Mouse (Mus musculus) MEL (cell line): ENCODE results near the gene Srprb. TPM values are rescaled to one million over a fixed set of nuclear protein-coding genes. Genes with fewer than 3 reads are reported as not detected.

Experiments used
- DNase-seq: peaks from one replicate; pipeline ENCODE4 v3.0.0; 2011; ENCODE audit warnings: low read depth, low spot score
- H3K27ac ChIP-seq: 2 replicates; pipeline ENCODE4 v1.5.1; 2012; ENCODE audit warnings: low read depth, mild to moderate bottlenecking, control low read depth, low read length, moderate library complexity; ENCODE audit not compliant: control insufficient read depth
- H3K27me3 ChIP-seq, 2 experiments: fragments of 150-350 bp in 1 of 2; sonication (generic) in 1 of 2; 2 replicates each; pipeline ENCODE4 v1.6.1; 2012; ENCODE audit warnings: low read length in 2 of 2, mild to moderate bottlenecking in 2 of 2, improper control_type of control experiment in 1 of 2, moderate library complexity in 1 of 2; ENCODE audit not compliant: insufficient read depth in 2 of 2, control insufficient read depth in 1 of 2
- H3K36me3 ChIP-seq, 2 experiments: 2 replicates each; pipeline ENCODE4 v1.6.1; 2012 to 2014; ENCODE audit warnings: low read length in 2 of 2, improper control_type of control experiment in 1 of 2, inconsistent platforms in 1 of 2, mild to moderate bottlenecking in 1 of 2; ENCODE audit not compliant: insufficient read depth in 2 of 2, control insufficient read depth in 1 of 2
- H3K4me1 ChIP-seq, 2 experiments: fragments of 150-350 bp in 1 of 2; sonication (generic) in 1 of 2; 2 replicates each; pipeline ENCODE4 v1.6.1; 2012; ENCODE audit warnings: low read length in 2 of 2, improper control_type of control experiment in 1 of 2, mild to moderate bottlenecking in 1 of 2; ENCODE audit not compliant: insufficient read depth in 2 of 2, control insufficient read depth in 1 of 2
- H3K4me3 ChIP-seq, 2 experiments: fragments of 150-350 bp in 1 of 2; sonication (generic) in 1 of 2; 2 replicates each; pipeline ENCODE4 v1.5.1; 2012; ENCODE audit warnings: low read depth in 2 of 2, low read length in 2 of 2, mild to moderate bottlenecking in 2 of 2, moderate library complexity in 2 of 2, control low read depth in 1 of 2, improper control_type of control experiment in 1 of 2; ENCODE audit not compliant: control insufficient read depth in 1 of 2, insufficient read depth in 1 of 2
- H3K79me2 ChIP-seq: 2 replicates; pipeline ENCODE4 v1.6.1; 2012; ENCODE audit warnings: mild to moderate bottlenecking, low read length, moderate library complexity; ENCODE audit not compliant: control insufficient read depth, poor library complexity, insufficient read depth
- H3K9ac ChIP-seq: 2 replicates; pipeline ENCODE4 v1.6.1; 2012; ENCODE audit warnings: low read depth, mild to moderate bottlenecking, control low read depth, low read length, moderate library complexity; ENCODE audit not compliant: control insufficient read depth, poor library complexity, severe bottlenecking
- H3K9me3 ChIP-seq: fragments of 150-350 bp; sonication (generic); replicated peaks from 2 replicates; pipeline ENCODE4 v1.6.1; 2012; ENCODE audit warnings: mild to moderate bottlenecking, low read length, improper control_type of control experiment, moderate library complexity; ENCODE audit not compliant: insufficient read depth
- CHD1 ChIP-seq: IDR thresholded peaks from 2 replicates; pipeline ENCODE4 v1.6.1; 2012; ENCODE audit warnings: low read depth, mild to moderate bottlenecking, inconsistent platforms, low read length, improper control_type of control experiment
- E2F4 ChIP-seq: IDR thresholded peaks from 2 replicates; pipeline ENCODE4 v1.6.1; 2011; ENCODE audit warnings: low read depth, low read length, improper control_type of control experiment, borderline replicate concordance
- ELF1 ChIP-seq: IDR thresholded peaks from 2 replicates; pipeline ENCODE4 v1.6.1; 2014; ENCODE audit warnings: low read depth, mild to moderate bottlenecking, inconsistent platforms, low read length, improper control_type of control experiment, moderate library complexity
- ETS1 ChIP-seq: IDR thresholded peaks from 2 replicates; pipeline ENCODE4 v1.6.1; 2012; ENCODE audit warnings: low read depth, mild to moderate bottlenecking, inconsistent platforms, low read length, improper control_type of control experiment, moderate library complexity
- GATA1 ChIP-seq: IDR thresholded peaks from 2 replicates; pipeline ENCODE4 v1.6.1; 2011; ENCODE audit warnings: low read depth, low read length, improper control_type of control experiment
- MAX ChIP-seq: IDR thresholded peaks from 2 replicates; pipeline ENCODE4 v1.6.1; 2011; ENCODE audit warnings: low read length, improper control_type of control experiment
- MAZ ChIP-seq: IDR thresholded peaks from 2 replicates; pipeline ENCODE4 v1.6.1; 2012; ENCODE audit warnings: low read depth, mild to moderate bottlenecking, inconsistent platforms, low read length, improper control_type of control experiment
- MYB ChIP-seq: IDR thresholded peaks from 2 replicates; pipeline ENCODE4 v1.6.1; 2011; ENCODE audit warnings: mild to moderate bottlenecking, low read depth, low read length, improper control_type of control experiment
- NRF1 ChIP-seq: IDR thresholded peaks from 2 replicates; pipeline ENCODE4 v1.6.1; 2014; ENCODE audit warnings: low read depth, mild to moderate bottlenecking, inconsistent platforms, low read length, improper control_type of control experiment, moderate library complexity; ENCODE audit not compliant: poor library complexity, insufficient read depth, severe bottlenecking
- POLR2AphosphoS2 ChIP-seq: IDR thresholded peaks from 2 replicates; pipeline ENCODE4 v1.6.1; 2011; ENCODE audit warnings: low read length, improper control_type of control experiment
- POLR2AphosphoS5 ChIP-seq: IDR thresholded peaks from 2 replicates; pipeline ENCODE4 v1.6.1; 2012; ENCODE audit warnings: low read depth, borderline replicate concordance, mild to moderate bottlenecking, inconsistent platforms, low read length, moderate library complexity, mixed read lengths
- RAD21 ChIP-seq: IDR thresholded peaks from 2 replicates; pipeline ENCODE4 v1.6.1; 2011; ENCODE audit warnings: mild to moderate bottlenecking, low read depth, low read length, improper control_type of control experiment
- RCOR1 ChIP-seq: IDR thresholded peaks from 2 replicates; pipeline ENCODE4 v1.6.1; 2012; ENCODE audit warnings: low read depth, mild to moderate bottlenecking, inconsistent platforms, low read length, improper control_type of control experiment
- TAL1 ChIP-seq: IDR thresholded peaks from 2 replicates; pipeline ENCODE4 v1.6.1; 2012; ENCODE audit warnings: mild to moderate bottlenecking, inconsistent platforms, low read length, moderate library complexity, mixed read lengths
- TBP ChIP-seq: IDR thresholded peaks from 2 replicates; pipeline ENCODE4 v1.8.0; 2011; ENCODE audit warnings: low read depth, low read length, improper control_type of control experiment
- UBTF ChIP-seq: IDR thresholded peaks from 2 replicates; pipeline ENCODE4 v1.6.1; 2012; ENCODE audit warnings: low read depth, mild to moderate bottlenecking, inconsistent platforms, low read length, improper control_type of control experiment, moderate library complexity, borderline replicate concordance; ENCODE audit not compliant: insufficient read depth
- USF1 ChIP-seq: IDR thresholded peaks from 2 replicates; pipeline ENCODE4 v1.6.1; 2014; ENCODE audit warnings: low read depth, mild to moderate bottlenecking, inconsistent platforms, low read length, improper control_type of control experiment, moderate library complexity
- USF2 ChIP-seq, 2 experiments: IDR thresholded peaks; 2 replicates each; pipeline ENCODE4 v1.6.1; 2011 to 2012; ENCODE audit warnings: improper control_type of control experiment in 2 of 2, low read length in 2 of 2, borderline replicate concordance in 1 of 2, inconsistent platforms in 1 of 2, low read depth in 1 of 2, mild to moderate bottlenecking in 1 of 2; ENCODE audit not compliant: insufficient read depth in 1 of 2
- ZMIZ1 ChIP-seq: IDR thresholded peaks from 2 replicates; pipeline ENCODE4 v1.6.1; 2012; ENCODE audit warnings: low read depth, mild to moderate bottlenecking, inconsistent platforms, low read length, improper control_type of control experiment, moderate library complexity
- ZNF384 ChIP-seq: IDR thresholded peaks from 2 replicates; pipeline ENCODE4 v1.6.1; 2012; ENCODE audit warnings: low read depth, mild to moderate bottlenecking, inconsistent platforms, low read length, improper control_type of control experiment
- polyA plus RNA-seq, 2 experiments: library from polyadenylated mRNA; stranded (reverse) in 1 of 2; unstranded in 1 of 2; fragments of >175 nt in 1 of 2; fragments of >200 nt in 1 of 2; gene quantifications; 2 replicates each; pipeline versions ENCODE4 v1.2.1 to v1.2.4; 2012; ENCODE audit warnings: low replicate concordance in 2 of 2, low read depth in 1 of 2; ENCODE audit not compliant: insufficient read length in 2 of 2, insufficient read depth in 1 of 2, missing spikeins in 1 of 2
- total RNA-seq: library from RNA; depleted of rRNA; stranded (reverse); fragments of 300-350 nt; gene quantifications from 2 replicates; pipeline ENCODE4 v1.2.3, GENCODE M21; 2012

Srprb gene
- total and polyA plus RNA-seq, 3 experiments: 71.5 to 85.0 TPM; not detected in 1

GRCm38 (mm10) chr9:103232232-103233005, 30.5 kb upstream of the Srprb start:
- Histone ChIP-seq H3K4me3 (no peak overlapping the region), H3K9me3 (no peaks in the 10 kb centered on the region), H3K27me3 (no peaks in the 10 kb centered on the region), H3K79me2 (no peaks in the 10 kb centered on the region), H3K9ac (no peak overlapping the region), H3K4me1 (0 out of 4 replicates have a peak, but pooled peaks cover 0 to 3% of the 10 kb centered on the region in 2 experiments), H3K27ac (no peak overlapping the region), H3K36me3 (no peaks in the 10 kb centered on the region)
- TF ChIP-seq CHD1 (no peak), USF1 (no peak), E2F4 (no peak), ZNF384 (no peak), RCOR1 (no peak), ELF1 (no peak)
- DNase-seq: no peak

- H3K27ac ChIP-seq: no peak within 1 kb of the TSS
- no peak for TF ChIP-seq NRF1
- 0 out of 2 replicates have a peak, but pooled peaks have one; percentile 32 for TF ChIP-seq ETS1
- TF ChIP-seq, all 39 proteins: peak for 1
- H3K27me3 ChIP-seq: no peaks in the 10 kb centered on the region
- peak; percentile 38 for DNase-seq
- no peaks in the 10 kb centered on the region for H3K9me3 ChIP-seq
- H3K9ac ChIP-seq: no peak within 1 kb of the TSS
- H3K79me2 ChIP-seq: no peaks in the 10 kb centered on the region
- 0 out of 4 replicates have a peak, but pooled peaks cover 0 to 3% of the 10 kb centered on the region in 2 experiments for H3K4me1 ChIP-seq
- H3K36me3 ChIP-seq: no peaks in the 10 kb centered on the region
- H3K4me3 ChIP-seq: no peak within 1 kb of the TSS
Observed at GRCm38 (mm10) chr9:103230151-103230951, 28.4 kb upstream of the Srprb start, which contains the start of the genes Gm20425 and Trf. TSS of gene Gm20425 (minus strand) at chr9:103230307. TSS of gene Trf (minus strand) at chr9:103230444.

- no peaks in the 10 kb centered on the region for H3K36me3 ChIP-seq
- H3K9ac ChIP-seq: no peak overlapping the region
- no peak overlapping the region for H3K27ac ChIP-seq
- TF ChIP-seq TAL1: no peak
- TF ChIP-seq GATA1: no peak
- TF ChIP-seq POLR2AphosphoS5: no peak
- TF ChIP-seq USF2 (IDR thresholded peaks at IDR 0.05; ENCODE audit: borderline replicate concordance in 1 of 2, insufficient read depth in 1 of 2, low read depth in 1 of 2, low read length in 2 of 2): no peak
- TF ChIP-seq ZMIZ1: no peak
- no peak for TF ChIP-seq POLR2AphosphoS2
- TF ChIP-seq UBTF: no peak
- TF ChIP-seq TBP: no peak
- TF ChIP-seq RAD21: no peak
- no peak for TF ChIP-seq USF1
- TF ChIP-seq MYB: no peak
- TF ChIP-seq MAZ: no peak
- no peak for TF ChIP-seq MAX
- TF ChIP-seq CHD1: no peak
- no peak for TF ChIP-seq ELF1
Observed at GRCm38 (mm10) chr9:103229037-103229867, 27.3 kb upstream of the Srprb start.

More at GRCm38 (mm10) chr9:103229037-103229867, 27.3 kb upstream of the Srprb start:
- H3K27me3 ChIP-seq: no peaks in the 10 kb centered on the region
- no peaks in the 10 kb centered on the region for H3K9me3 ChIP-seq
- H3K4me1 ChIP-seq: 0 out of 4 replicates have a peak, but pooled peaks cover 0 to 3% of the 10 kb centered on the region in 2 experiments
- DNase-seq: no peak
- no peak overlapping the region for H3K4me3 ChIP-seq
- no peaks in the 10 kb centered on the region for H3K79me2 ChIP-seq
